Mouse (Mus musculus) CH12.LX (cell line): ENCODE measurements at regions not wholly inside any gene's neighbourhood (a gene's known extent, or its start where the extent isn't known, plus 50 kb on each side); places are given as distances from the start of the nearest gene placed in this dataset.

Experiments
- CTCF ChIP-seq, 2 experiments: IDR thresholded peaks in 1 of 2; conservative IDR thresholded peaks in 1 of 2; 2 replicates each; pipeline ENCODE4 v1.5.1; 2011 to 2012; ENCODE audit warnings: low read depth in 2 of 2, low read length in 2 of 2, improper control_type of control experiment in 1 of 2, inconsistent platforms in 1 of 2, mild to moderate bottlenecking in 1 of 2, moderate library complexity in 1 of 2
- E2F4 ChIP-seq: IDR thresholded peaks from 2 replicates; pipeline ENCODE4 v1.6.1; 2011; ENCODE audit warnings: low read depth, low read length, improper control_type of control experiment; ENCODE audit not compliant: insufficient replicate concordance
- EP300 ChIP-seq: IDR thresholded peaks from 2 replicates; pipeline ENCODE4 v1.6.1; 2011; ENCODE audit warnings: low read length, improper control_type of control experiment
- HCFC1 ChIP-seq: IDR thresholded peaks from 2 replicates; pipeline ENCODE4 v1.6.1; 2012; ENCODE audit warnings: low read depth, mild to moderate bottlenecking, inconsistent platforms, low read length, improper control_type of control experiment
- JUN ChIP-seq: IDR thresholded peaks from 2 replicates; pipeline ENCODE4 v1.6.1; 2011; ENCODE audit warnings: low read depth, mild to moderate bottlenecking, low read length, improper control_type of control experiment, moderate library complexity; ENCODE audit not compliant: insufficient read depth
- KAT2A ChIP-seq: IDR thresholded peaks from 2 replicates; pipeline ENCODE4 v1.6.1; 2012; ENCODE audit warnings: low read length, improper control_type of control experiment, inconsistent platforms; ENCODE audit not compliant: insufficient replicate concordance
- MAFK ChIP-seq: IDR thresholded peaks from 2 replicates; pipeline ENCODE4 v1.6.1; 2011; ENCODE audit warnings: low read length, improper control_type of control experiment; ENCODE audit not compliant: insufficient replicate concordance
- MYC ChIP-seq: IDR thresholded peaks from 2 replicates; pipeline ENCODE4 v1.6.1; 2011; ENCODE audit warnings: low read depth, mild to moderate bottlenecking, improper control_type of control experiment, low read length
- USF1 ChIP-seq: IDR thresholded peaks from 2 replicates; pipeline ENCODE4 v1.6.1; 2014; ENCODE audit warnings: low read depth, mild to moderate bottlenecking, inconsistent platforms, low read length, improper control_type of control experiment
- ZKSCAN1 ChIP-seq: IDR thresholded peaks from 2 replicates; pipeline ENCODE4 v1.6.1; 2012; ENCODE audit warnings: low read depth, inconsistent platforms, low read length, improper control_type of control experiment, borderline replicate concordance

- TF ChIP-seq EP300 (no peak), MYC (no peak), USF1 (no peak), CTCF (conservative IDR thresholded peaks at IDR 0.05 in 1 of 2, IDR thresholded peaks at IDR 0.05 in 1 of 2; ENCODE audit: low read depth in 2 of 2, low read length in 2 of 2) (no peak), ZKSCAN1 (no peak), MAFK (no peak), KAT2A (no peak), E2F4 (no peak), JUN (no peak), HCFC1 (no peak)
Measured at GRCm38 (mm10) chr1:90313750-90314359, 110.1 kb downstream of the Ackr3 start.
